Mouse (Mus musculus): Measurements from ENCODE around the gene Pnma5. TPM values are rescaled to one million over a fixed set of nuclear protein-coding genes. Genes with fewer than 3 reads are reported as not detected.
"Not testable (repeated sequence)": the region's sequence is repeated elsewhere in the genome, so short reads cannot be mapped to it uniquely, and the experiment has no call there.

Pnma5 gene
- total RNA-seq (2021), result under 1 TPM; 0.25 to 0.38 TPM

DNA sequence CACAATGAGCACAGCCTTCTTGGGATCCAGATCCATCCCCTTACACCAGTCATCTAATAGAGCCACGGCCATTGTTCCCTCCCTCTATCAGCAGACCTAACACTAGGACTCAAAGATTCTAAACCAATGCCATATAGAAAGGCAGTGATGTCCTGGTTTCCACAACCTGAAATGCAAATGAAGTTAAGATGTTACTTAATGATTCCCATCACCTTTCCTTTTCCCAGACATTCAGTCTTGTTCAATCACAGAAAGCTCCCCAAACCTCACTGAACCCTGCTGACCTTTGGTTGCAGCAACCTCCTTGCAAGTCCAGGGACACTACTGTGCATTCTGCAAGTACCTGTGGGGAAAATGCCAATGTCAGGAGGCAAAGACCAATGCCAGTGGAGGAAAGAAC, at the start of gene Pnma5:
TSS of gene Pnma5 (minus strand) at position 101 of the 400 bp plus-strand sequence.
- DNase-seq (ENCODE audit: extremely low spot score in 1 of 2, low spot score in 1 of 2), result no peak

DNA sequence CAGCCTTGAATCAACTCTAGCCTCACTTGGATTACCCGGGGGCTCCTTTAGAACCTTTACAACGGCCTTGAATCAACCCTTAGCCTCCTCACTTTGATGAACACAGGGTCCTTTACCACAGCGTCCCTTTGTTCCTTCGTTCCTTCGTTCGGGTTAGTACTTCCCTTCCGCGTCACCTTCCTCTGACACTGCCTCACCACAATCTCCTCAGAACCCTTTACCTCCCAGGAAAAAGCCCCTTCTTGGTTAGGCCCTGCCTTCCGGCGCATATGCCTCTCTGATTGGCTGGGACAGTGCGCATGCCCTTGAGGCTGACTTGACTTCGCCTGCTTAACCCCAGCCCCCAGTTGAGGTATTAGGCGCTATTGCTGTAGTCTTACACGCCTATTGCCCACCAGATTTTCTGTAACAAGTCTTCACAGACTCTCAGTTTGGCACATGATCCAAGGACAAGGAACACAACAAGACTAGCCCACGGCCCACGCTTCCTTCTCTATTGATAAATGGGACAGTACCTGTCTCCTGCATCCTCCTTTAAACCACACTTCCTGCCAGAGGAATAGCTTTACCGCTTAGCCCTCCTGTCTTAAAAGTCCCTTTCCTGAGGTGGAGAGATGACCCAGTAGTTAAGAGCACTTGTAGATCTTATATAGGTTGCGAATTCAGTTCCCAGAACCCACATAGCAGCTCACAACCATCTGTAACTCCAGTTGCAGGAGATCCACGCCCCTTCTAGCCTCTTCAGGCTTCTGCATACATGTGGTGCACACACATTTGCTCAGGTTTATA, 45.6 kb upstream of the Pnma5 start, which contains the start of gene Xlr4a:
TSS of gene Xlr4a (minus strand) at position 212 of the 789 bp plus-strand sequence.
- DNase-seq (ENCODE audit: extremely low spot score in 1 of 2, low spot score in 1 of 2), result not testable (repeated sequence)

DNA sequence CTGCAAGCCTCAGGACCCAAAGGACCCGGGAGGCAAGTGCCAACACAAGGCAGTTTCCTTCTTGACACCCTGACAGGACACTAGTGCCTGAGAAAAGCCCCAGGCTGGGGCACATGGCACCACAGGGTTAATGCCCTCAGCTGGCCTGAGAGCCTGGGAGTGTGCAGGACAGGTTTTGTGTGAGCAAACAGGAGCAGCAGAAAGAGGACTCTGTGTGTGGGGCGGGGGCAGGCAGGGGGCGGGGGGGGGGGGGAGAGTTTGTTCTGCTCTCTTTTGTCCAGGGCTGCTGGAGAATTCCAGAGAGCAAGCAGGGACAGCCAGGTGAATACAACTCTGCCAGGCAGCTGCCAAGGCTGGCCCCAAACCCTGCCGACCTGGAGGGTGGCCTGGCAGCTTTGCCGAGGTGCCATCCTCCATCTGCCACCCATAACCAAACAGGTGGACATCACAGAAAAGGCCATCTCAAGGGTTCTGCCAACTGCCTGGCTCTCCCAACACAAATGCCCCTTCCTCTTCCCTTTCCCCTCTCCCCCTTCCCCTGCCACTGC, 29.9 kb upstream of the Pnma5 start:
- DNase-seq (ENCODE audit: extremely low spot score in 1 of 2, low spot score in 1 of 2), result not testable (repeated sequence)

DNA sequence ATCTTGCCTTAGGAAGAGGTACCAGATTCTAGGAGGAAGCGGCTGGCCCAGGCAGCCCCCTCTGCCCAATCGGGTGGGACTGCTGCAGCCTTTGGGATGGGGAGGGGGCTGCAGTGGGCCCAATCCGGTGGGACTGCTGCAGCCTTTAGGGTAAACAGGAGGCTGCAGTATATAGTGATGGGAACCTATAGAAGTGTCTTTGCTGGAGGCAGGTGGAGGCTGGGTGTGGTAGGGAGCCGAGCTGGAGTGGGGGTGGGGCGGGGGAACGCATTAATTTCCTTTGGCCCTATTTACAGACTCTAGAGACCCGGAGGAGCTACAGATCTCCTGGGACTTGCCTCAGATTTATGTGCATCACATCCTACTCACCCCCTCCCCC, 27.5 kb upstream of the Pnma5 start, which contains the start of gene Pnma3:
TSS of gene Pnma3 (plus strand) at position 373 of the 379 bp plus-strand sequence.
- DNase-seq (ENCODE audit: extremely low spot score in 1 of 2, low spot score in 1 of 2), result no peak

DNA sequence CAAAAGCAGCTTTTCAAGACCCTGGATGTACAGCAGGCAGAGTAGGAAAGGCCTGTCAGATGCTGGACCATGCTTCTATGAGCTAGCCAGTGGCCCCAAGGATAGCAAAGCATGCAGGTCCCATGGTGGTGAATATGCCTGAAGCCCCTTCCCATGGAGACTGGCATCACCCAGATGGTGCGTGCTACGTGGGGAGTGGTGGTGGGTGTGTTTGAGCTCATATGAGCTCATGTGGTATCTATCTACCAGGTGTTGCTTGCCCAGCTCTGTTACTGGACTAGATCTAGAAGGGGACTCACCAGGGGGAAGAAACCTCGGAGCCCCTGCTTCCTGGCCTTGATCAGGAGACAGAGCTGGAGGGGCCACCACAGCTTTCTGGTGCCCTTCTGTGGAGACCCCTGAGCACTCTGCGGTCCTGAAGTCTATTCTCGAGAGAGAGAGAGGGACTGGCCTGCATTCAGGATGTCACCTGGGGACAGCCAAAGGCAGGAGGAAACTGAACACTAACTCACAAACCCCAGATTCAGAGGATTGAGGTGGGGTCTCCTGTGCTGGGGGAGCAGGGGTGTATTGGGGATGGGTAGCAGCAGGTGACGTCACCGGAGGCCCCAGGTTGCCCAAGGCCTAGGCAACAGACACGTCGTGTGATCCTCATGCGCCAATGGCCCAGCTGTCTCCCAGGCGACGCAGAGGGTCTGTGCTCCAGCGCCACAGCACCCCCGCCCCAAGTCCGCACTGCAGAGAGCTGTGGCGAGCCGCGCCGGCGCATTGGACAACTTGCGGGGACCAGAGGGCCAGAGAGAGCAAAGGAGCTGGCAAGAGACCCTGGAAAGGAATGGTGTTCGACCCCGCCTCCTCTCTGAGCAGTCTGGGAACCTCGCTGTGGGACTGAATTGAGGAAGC, 26.9 kb upstream of the Pnma5 start:
- DNase-seq (ENCODE audit: extremely low spot score in 1 of 2, low spot score in 1 of 2), result peak; percentile 26 to 29

DNA sequence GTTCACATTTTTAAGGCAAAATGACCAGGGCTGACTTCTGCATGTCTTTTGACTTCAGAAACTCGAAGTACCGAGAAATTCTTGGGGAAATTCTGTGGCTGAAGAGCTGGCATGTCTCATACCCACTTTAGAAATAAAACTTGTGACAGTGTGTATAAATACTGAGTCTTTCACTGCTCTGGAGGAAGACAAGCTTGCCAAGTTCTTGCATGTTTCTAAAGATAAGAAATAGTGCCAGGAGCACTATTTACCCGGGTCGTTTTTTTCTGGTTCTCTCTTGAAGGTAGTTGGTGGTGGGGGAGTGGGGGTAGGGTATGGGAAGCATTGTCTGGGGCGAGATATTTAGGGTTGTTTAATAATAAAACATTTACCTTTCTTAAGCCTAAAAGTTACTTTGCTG, 25.4 kb upstream of the Pnma5 start:
- DNase-seq (ENCODE audit: extremely low spot score in 1 of 2, low spot score in 1 of 2), result no peak

DNA sequence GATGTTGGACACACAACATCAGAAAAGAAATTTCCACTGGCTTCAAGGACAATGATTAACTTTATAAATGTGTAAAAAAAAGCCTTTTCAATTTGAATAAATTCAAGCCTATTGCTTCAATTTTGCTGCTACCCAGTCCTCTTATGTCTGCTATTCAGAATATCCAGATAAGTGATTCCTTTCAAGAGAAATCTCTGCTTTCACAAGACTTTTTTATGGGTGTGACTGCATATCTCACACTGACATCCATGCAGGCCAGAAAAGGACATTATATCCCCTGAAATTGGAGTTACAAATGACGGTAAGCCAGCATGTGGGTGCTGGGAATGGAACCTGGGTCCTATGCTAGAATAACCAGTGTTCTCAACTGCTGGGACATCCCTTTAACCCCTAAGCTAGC, 24.6 kb upstream of the Pnma5 start:
- no peak for DNase-seq (ENCODE audit: extremely low spot score in 1 of 2, low spot score in 1 of 2)

DNA sequence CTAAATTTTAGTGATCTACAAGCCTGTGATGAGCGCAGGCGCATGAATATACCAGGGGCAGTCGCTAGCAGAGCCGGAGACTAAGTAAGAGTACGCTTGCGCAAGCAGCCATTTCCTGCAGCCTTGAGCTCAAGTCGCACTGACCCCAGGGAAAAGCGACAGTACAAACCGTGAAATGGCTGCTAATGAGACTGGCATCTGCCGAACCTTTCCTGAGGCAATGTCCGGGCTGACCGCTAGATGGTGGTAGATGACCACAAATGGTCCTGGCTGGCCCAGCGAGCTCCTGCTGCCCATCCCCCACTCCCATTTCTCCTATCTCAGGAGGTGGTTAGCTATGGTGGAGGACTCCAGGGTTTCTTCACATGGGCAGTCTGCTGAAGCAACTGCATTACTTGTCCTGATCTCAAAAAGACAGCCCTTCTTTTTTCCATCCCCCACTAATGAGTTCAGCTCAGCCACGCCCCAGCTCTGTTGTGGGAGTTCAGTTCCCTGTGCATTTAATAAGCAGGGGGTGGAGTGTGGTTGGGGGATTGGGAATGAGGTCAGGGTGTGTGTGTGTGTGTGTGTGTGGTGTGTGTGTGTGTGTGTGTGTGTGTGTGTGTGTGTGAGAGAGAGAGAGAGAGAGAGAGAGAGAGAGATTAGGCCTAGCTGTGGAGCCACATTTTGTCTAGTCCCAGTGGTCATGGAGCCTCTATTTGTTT, 17.1 kb upstream of the Pnma5 start:
- DNase-seq (ENCODE audit: extremely low spot score in 1 of 2, low spot score in 1 of 2), result peak; percentile 88 to 98

DNA sequence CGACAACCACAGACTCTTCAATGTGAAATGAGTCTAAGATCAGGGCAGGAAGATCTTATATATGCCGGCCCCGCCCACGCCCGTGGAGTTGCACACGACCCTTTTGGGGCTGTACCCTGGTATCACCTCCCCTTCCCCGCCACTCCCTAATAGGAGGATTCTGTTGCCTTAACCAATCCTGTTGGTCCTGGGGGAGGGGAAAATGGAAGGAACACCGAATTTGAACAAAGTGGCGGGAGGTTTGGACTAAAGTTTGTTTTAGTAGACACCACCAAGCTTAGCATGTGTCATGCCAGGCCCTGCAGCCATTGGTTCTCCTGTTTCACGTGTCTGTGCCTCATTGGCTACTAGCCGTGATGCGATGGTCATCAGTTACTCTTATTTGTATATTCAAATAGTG, 2.8 kb upstream of the Pnma5 start:
- DNase-seq (ENCODE audit: extremely low spot score in 1 of 2, low spot score in 1 of 2), result no peak

DNA sequence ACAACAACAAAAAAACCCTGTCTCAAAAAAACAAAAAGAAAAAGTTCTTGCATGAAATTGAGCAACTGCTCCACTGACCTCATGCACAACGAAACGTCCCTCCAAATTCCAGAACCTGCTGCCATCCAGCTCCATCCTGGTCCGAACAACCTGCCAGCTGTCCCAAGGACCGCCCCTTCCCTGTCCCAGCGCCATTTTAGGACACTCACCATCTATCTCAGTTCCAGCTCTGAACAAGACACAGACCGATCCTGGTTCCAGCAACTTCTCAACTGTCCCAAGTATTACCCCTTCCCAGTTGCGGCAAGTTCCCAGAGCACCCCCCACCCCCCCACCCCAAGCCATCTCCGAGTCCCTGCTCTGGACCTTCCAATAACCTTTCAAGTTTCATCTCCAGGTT, 1.9 kb upstream of the Pnma5 start:
- no peak for DNase-seq (ENCODE audit: extremely low spot score in 1 of 2, low spot score in 1 of 2)

DNA sequence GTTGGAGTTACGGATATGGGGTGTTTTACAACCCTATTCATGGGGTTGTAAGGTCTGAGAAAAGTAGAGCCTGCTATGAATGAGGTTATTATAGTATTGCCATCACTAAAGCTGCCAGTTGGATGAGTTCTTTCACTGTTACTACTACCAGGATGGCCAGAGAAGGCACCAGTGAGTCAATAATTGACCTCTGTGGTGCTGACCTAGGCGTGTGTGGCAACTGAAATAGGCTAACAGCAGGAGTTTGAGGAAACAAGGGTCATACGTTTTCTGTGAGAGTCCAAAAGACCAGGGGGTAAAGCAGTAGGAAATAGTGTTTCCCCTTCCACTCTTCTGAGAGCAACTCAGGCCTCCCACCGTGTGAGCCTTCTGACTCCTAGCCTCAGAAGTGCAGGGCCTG, 24.1 kb downstream of the Pnma5 start:
- no peak for DNase-seq (ENCODE audit: extremely low spot score in 1 of 2, low spot score in 1 of 2)

DNA sequence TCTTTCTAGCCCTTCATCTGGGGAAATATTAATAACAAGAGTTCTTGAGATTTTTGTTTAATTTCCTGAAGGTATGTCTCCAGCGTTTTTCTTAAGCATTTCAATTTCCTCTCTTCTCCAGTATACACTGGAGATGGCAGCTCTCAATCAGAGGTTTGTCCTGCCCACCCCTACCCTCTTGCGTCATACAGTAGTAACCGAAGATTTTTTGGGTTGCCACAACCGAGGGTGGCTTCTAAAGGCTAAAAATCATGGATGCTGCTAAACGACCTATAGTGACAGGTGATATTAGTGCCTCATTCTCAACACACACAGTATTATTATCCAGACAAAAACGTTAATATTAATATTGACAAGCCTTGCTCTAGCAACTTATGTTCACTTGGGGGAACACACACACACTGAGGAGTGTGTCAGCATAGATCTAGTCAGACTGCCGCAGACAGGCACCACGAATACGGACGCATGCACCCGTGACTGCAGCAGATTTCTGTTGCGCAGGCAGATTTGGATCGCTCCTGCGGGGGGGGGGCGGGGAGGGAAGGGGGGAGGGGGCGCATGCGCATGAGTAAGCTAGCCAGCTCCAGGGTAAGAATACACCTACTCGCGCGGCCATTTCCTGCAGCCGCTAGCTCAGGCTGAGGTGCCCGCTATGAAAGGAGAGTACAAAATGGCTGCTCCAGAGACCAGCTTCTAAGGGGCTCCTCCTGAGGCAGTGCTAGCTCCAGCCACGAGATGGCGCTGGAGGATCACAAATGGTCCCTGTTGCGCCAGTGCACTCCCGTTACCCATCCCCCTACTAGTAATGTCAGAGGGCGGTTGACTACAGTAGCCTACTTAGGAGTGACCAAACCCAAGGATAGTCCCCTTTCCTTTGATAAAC, 29.1 kb downstream of the Pnma5 start:
- peak; percentile 74 to 90 for DNase-seq (ENCODE audit: extremely low spot score in 1 of 2, low spot score in 1 of 2)

DNA sequence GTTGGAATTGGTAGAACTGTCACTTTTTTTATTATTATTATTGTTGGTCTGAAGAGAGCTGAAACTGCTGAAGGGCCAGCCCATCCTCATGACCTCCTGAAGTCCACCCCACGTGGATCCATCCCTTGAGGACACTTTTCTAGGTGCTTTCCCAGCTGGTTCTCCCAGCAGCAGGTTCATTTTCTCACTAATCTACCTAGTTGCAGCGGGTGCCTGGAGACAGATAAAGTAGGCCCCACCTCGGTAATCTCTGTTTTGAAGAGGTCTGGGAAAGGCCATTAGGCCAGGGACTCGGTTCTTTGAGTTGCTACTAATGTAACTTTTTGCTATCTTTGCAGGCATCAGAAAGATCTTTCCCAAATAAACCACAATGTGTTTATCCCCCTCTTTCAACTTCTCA, 31.2 kb downstream of the Pnma5 start:
- DNase-seq (ENCODE audit: extremely low spot score in 1 of 2, low spot score in 1 of 2), result no peak

DNA sequence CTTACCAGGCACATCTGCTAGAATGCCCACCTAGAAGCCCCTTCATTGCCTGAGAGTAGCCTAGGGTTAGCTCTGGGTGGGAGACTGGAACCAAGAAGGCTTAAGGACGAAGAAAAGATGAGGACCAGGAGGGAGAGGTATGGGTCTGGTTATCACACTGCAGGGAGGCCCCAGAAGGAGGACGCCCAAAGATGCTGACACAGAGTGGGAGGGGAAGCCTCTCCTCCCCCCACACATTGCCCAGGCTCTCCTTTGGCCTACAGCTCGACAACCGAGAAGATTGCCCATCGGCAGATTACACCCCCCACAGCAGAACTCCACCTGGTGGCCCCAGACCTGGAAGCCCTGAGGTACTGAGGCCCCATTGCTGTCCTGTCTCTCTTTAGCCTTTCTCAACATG, 33.8 kb downstream of the Pnma5 start:
- no peak for DNase-seq (ENCODE audit: extremely low spot score in 1 of 2, low spot score in 1 of 2)

DNA sequence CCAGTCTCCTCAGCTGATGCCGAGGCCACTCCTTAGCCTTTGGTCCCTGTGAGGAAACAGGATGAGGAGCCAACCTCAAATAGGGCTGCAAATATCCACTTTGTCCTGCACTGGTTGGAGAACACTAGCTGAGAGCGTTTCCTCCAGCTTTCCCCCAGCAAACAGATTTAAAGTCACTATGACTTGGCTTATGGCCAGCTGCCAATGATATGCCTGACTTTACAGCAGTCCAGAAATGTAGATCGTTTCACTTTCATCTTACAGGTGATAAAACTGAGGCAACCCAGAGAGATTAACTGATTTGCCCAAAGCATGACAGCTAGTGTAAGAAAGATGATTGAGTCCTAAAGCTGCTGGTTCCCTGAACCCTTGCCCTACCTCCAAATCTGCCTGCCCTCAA, 41.4 kb downstream of the Pnma5 start:
- DNase-seq (ENCODE audit: extremely low spot score in 1 of 2, low spot score in 1 of 2), result no peak

DNA sequence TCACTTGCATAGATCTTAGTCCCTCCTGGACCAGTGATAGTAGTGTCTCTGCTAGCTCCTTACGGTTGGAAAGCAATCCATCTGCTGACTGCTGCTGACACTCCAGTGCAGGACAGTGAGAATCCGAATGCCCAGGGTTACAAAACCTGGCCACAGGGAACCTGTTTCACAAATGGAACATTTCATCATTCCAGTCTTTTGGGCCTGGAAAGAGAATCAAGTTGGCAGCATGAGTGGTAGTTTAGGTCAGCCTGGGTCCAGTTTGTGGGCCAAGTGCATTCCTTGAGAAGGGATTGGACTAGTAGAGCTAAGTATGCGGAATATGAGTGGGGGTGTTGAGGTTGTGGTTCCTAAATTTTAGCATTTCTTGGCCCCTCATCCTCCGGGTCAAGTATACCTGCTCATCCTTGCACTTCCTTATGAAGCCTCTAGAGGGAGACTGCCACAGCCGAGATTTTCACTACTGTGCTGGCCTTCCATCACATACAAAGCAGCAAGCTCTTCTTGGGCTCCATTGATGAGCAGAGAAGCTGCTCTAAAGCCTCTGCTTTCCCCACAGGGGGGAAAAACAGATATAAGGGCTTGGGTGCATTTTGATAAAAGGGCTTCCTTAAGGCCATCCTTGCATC, 44.5 kb downstream of the Pnma5 start:
- no peak for DNase-seq (ENCODE audit: extremely low spot score in 1 of 2, low spot score in 1 of 2)

DNA sequence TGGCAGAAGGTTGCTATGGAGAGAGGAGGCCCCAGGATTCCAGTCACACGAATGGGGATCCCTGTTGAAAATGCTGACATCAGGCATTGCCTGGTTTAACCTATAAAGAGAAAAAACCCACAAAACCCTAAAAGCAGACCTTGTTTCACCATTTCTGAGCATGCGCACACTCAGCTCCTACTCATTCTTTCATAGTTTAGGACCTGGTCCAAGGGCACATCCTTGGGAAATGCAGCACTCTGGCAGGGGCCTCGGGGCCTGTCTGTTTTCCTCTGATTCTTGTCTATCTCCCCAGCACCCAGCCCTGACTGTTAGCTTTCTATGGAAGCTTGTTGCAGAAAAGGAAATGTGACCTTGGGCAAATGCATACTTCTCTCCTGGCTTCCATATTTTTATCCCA, 46.3 kb downstream of the Pnma5 start:
- DNase-seq (ENCODE audit: extremely low spot score in 1 of 2, low spot score in 1 of 2), result no peak

DNA sequence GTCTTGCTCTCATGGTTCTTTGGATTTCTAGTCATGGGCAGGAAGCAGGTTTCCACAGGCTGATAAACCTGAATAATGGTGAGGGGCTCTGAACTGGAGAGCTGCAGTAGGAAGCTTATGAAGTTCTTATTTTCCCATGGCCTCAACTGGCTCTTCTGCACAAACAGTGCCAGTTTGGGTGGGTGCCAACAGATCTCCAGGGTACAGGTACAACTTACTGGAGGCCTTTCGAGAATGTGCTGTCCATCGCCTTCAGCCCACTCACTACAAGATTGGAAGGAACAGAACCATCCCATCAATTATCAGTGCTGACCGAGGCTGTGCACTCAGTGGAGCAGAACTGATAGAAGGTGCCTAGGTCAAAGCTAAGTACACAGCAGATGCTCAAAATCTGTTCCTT, 48.5 kb downstream of the Pnma5 start:
- DNase-seq (ENCODE audit: extremely low spot score in 1 of 2, low spot score in 1 of 2), result no peak

DNA sequence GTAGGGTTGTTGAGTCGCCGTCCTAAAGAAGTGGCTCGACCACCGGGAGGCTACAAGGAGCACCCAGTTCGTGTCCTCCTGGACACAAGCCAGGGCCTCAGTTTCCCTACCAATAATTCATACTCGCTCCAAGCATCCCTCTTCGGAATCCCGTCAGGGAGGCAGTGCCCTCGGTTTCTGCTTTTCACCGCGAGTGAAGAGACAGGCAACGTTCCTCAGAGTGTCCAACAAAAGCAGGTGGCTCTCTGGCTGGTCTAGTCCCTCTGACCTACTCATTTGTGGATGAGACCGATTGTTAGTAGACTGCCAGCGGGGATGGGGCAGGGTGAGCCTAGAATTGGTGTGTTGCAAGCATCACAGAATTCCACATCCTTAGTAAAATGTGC, 49.4 kb downstream of the Pnma5 start:
- no peak for DNase-seq (ENCODE audit: extremely low spot score in 1 of 2, low spot score in 1 of 2)
